Mouse (Mus musculus): Measurements from ENCODE around the gene Nlgn2. TPM values are rescaled to one million over a fixed set of nuclear protein-coding genes. Genes with fewer than 3 reads are reported as not detected.

Gene Nlgn2
- polyA plus RNA-seq, 1 experiment: 4.9 TPM

DNA sequence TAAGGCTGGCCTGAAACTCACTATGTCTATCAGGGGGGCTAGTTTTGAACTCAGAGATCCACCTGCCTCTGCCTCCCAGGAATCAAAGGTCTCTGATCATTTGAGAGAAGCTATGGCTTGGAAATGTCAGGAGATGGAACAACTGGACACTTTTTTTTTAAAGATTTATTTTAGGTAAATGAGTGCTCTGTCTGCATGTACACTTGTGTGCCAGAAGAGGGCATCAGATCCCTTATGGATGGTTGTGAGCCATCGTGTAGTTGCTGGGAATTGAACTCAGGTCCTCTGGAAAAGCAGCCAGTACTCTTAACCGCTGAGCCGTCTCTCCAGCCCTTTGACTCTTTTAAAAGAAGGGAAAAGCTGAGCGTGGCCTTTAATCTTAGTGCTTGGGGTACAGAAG lies 31.2 kb downstream of the Nlgn2 start:
- Histone ChIP-seq H3K27me3 (replicated peaks) (peaks cover 78% of the 10 kb centered on the region), H3K36me3 (replicated peaks; ENCODE audit: low read length) (no peaks in the 10 kb centered on the region), H3K9me3 (peaks cover 7% of the 10 kb centered on the region), H3K4me3 (replicated peaks) (no peak overlapping the region), H3K4me1 (peaks cover 34% of the 10 kb centered on the region)
- TF ChIP-seq FLI1 (IDR thresholded peaks at IDR 0.05; ENCODE audit: low read length) (no peak), GATA1 (IDR thresholded peaks at IDR 0.05; ENCODE audit: borderline replicate concordance, low read length) (no peak)

- Histone ChIP-seq H3K9me3 (peaks cover 2% of the 10 kb centered on the region), H3K4me1 (peaks cover 45% of the 10 kb centered on the region), H3K4me3 (replicated peaks) (no peak within 1 kb of the TSS), H3K36me3 (replicated peaks; ENCODE audit: low read length) (no peaks in the 10 kb centered on the region), H3K27me3 (replicated peaks) (peaks cover 78% of the 10 kb centered on the region)
- TF ChIP-seq GATA1 (IDR thresholded peaks at IDR 0.05; ENCODE audit: borderline replicate concordance, low read length) (no peak), FLI1 (IDR thresholded peaks at IDR 0.05; ENCODE audit: low read length) (no peak)
Measured at GRCm38 (mm10) chr11:69804972-69805909, 32.3 kb downstream of the Nlgn2 start, which contains the start of gene Tmem102. Tmem102 (minus strand) TSS chr11:69805624.

- Histone ChIP-seq H3K4me1 (peaks cover 51% of the 10 kb centered on the region), H3K36me3 (replicated peaks; ENCODE audit: low read length) (no peaks in the 10 kb centered on the region), H3K27me3 (replicated peaks) (peaks cover 83% of the 10 kb centered on the region), H3K9me3 (peaks cover 2% of the 10 kb centered on the region; the same call in 1 of the 2 replicates), H3K4me3 (replicated peaks) (no peak overlapping the region)
- TF ChIP-seq GATA1 (IDR thresholded peaks at IDR 0.05; ENCODE audit: borderline replicate concordance, low read length): no peak
- no peak for TF ChIP-seq FLI1 (IDR thresholded peaks at IDR 0.05; ENCODE audit: low read length)
Measured at GRCm38 (mm10) chr11:69804652-69804940, 33.0 kb downstream of the Nlgn2 start.

DNA sequence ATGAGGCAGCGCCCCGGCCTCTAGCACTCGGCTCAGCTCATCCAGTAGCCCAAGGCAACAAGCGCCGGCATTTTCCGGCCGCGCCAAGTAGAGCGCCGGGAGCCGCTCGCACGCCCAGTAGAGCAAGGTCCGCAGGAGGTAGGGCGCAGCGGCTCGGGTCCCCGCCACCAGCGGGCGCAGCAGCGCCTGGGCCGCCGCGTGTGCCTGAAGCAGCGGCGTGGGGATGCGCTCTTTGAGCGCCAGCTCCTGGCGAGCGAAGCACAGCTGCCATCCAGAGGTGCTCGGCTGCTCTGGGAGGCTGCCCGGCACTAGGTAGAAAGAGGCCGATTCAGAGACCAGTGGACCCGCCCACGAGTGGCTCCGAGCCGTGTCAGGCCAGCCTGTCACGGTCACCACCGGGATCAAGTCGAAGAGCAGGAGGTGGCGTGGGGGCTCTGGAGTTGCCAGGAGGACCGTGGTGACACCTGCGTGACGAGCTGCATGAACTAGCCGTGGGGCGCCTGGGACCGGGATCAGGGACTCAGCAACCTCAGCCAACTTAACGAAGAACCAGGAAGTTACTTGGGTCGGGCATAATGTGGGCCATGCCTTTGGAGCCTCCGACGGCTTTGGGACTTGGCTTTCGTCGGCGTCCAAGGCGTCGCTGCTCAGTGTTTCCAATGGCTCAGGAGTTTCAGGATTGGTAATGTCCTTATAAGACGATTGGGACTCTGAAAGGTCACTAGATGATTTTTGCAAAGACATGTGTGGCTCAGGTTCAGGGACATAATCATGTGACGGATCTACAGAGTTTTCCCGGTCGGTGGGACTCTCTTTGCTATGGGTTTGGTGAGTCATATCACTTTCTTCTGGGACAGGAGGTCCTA lies 33.6 kb downstream of the Nlgn2 start:
- Histone ChIP-seq H3K4me3 (replicated peaks) (peak overlapping the region; percentile 90), H3K27me3 (replicated peaks) (peaks cover 84% of the 10 kb centered on the region), H3K9me3 (peaks cover 2% of the 10 kb centered on the region; the same call in 1 of the 2 replicates), H3K36me3 (replicated peaks; ENCODE audit: low read length) (no peaks in the 10 kb centered on the region), H3K4me1 (peaks cover 56% of the 10 kb centered on the region)
- TF ChIP-seq GATA1 (IDR thresholded peaks at IDR 0.05; ENCODE audit: borderline replicate concordance, low read length) (no peak), FLI1 (IDR thresholded peaks at IDR 0.05; ENCODE audit: low read length) (no peak)

DNA sequence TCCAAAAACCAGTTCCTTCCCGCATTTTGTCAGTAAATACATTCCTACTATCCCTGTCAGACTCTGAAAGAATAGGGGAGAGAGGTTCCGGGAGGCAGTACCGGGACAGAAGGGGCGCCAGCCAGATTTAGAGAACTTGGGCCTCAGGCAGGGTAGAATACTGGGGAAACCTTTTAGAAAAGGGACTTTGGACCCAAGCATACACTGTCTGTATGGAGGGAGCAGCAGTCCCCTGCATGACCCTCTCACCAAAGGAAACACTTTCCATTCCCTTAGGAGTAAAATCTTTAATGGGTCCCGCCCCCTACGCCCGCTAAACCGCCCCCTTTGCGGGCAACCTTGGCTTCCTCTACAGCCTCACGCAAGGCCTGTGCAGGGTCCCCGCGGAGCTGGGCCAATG lies 34.3 kb downstream of the Nlgn2 start:
- Histone ChIP-seq H3K4me3 (replicated peaks) (peak overlapping the region; percentile 90), H3K27me3 (replicated peaks) (peaks cover 87% of the 10 kb centered on the region), H3K9me3 (peaks cover 2% of the 10 kb centered on the region; the same call in 1 of the 2 replicates), H3K36me3 (replicated peaks; ENCODE audit: low read length) (no peaks in the 10 kb centered on the region), H3K4me1 (peaks cover 57% of the 10 kb centered on the region)
- no peak for TF ChIP-seq FLI1 (IDR thresholded peaks at IDR 0.05; ENCODE audit: low read length)
- no peak for TF ChIP-seq GATA1 (IDR thresholded peaks at IDR 0.05; ENCODE audit: borderline replicate concordance, low read length)

- Histone ChIP-seq H3K36me3 (replicated peaks; ENCODE audit: low read length) (no peaks in the 10 kb centered on the region), H3K27me3 (replicated peaks) (peaks cover 91% of the 10 kb centered on the region), H3K4me3 (replicated peaks) (peak overlapping the region; percentile 90), H3K4me1 (peaks cover 62% of the 10 kb centered on the region), H3K9me3 (peaks cover 2% of the 10 kb centered on the region; the same call in 1 of the 2 replicates)
- TF ChIP-seq FLI1 (IDR thresholded peaks at IDR 0.05; ENCODE audit: low read length) (no peak), GATA1 (IDR thresholded peaks at IDR 0.05; ENCODE audit: borderline replicate concordance, low read length) (no peak)
Measured at GRCm38 (mm10) chr11:69802648-69803105, 34.9 kb downstream of the Nlgn2 start.

GRCm38 (mm10) chr11:69801379-69801977 lies 36.1 kb downstream of the Nlgn2 start, which contains the start of gene Fgf11:
Fgf11 (minus strand) TSS chr11:69801857.
- Histone ChIP-seq H3K27me3 (replicated peaks) (peaks cover 92% of the 10 kb centered on the region), H3K4me1 (peaks cover 65% of the 10 kb centered on the region), H3K9me3 (peaks cover under 1% of the 10 kb centered on the region; the same call in 1 of the 2 replicates), H3K4me3 (replicated peaks) (peak within 1 kb of the TSS; percentile 90), H3K36me3 (replicated peaks; ENCODE audit: low read length) (no peaks in the 10 kb centered on the region)
- TF ChIP-seq FLI1 (IDR thresholded peaks at IDR 0.05; ENCODE audit: low read length): no peak
- no peak for TF ChIP-seq GATA1 (IDR thresholded peaks at IDR 0.05; ENCODE audit: borderline replicate concordance, low read length)

DNA sequence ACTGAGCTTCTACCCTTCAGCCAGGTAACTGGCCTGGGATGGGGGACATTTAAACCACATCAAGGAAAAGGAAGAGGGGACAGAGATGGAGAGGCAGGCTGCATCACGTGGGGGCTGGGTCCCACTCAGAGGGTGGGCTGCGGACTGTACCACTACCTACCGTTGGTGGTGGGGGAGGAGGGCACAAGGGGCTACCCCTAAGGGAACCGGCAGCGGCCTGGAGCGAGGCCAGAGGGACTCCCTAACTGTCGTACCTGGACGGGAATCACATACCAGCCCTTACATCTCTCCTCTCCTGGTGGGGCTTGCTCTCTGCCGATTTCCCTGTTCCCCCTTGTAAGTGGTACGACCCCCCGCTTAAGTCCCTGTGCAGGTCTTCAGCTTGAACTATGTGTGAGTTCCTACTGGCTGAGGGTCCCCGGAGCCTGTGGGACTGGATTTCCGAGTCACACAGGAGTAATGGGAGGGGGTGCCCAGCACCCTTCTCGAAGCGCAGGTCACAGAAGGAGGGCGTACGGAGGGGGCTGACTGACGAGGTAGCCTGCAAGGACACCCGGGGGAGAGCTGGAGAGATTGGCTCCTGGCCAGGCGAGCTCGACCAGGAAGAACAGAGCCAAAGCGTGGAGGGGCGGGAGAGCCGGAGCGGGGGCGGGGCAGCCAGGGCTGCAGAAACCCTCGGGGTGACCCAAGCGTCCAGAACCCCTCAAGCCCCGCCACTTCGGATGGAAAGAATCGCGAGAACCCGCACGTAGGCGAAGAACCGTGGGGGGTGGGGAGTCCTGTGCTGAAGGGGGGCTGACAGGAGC lies 37.0 kb downstream of the Nlgn2 start:
- Histone ChIP-seq H3K27me3 (replicated peaks) (peaks cover 93% of the 10 kb centered on the region), H3K36me3 (replicated peaks; ENCODE audit: low read length) (no peaks in the 10 kb centered on the region), H3K9me3 (no peaks in the 10 kb centered on the region), H3K4me1 (peaks cover 70% of the 10 kb centered on the region), H3K4me3 (replicated peaks) (peak overlapping the region; percentile 87)
- TF ChIP-seq FLI1 (IDR thresholded peaks at IDR 0.05; ENCODE audit: low read length): no peak
- no peak for TF ChIP-seq GATA1 (IDR thresholded peaks at IDR 0.05; ENCODE audit: borderline replicate concordance, low read length)

- Histone ChIP-seq H3K4me3 (replicated peaks) (peak overlapping the region; percentile 87), H3K4me1 (peaks cover 75% of the 10 kb centered on the region), H3K27me3 (replicated peaks) (peaks cover 88% of the 10 kb centered on the region), H3K36me3 (replicated peaks; ENCODE audit: low read length) (no peaks in the 10 kb centered on the region), H3K9me3 (no peaks in the 10 kb centered on the region)
- TF ChIP-seq FLI1 (IDR thresholded peaks at IDR 0.05; ENCODE audit: low read length) (no peak), GATA1 (IDR thresholded peaks at IDR 0.05; ENCODE audit: borderline replicate concordance, low read length) (no peak)
Measured at GRCm38 (mm10) chr11:69800138-69800391, 37.5 kb downstream of the Nlgn2 start.
